In the genomic region with DNA sequence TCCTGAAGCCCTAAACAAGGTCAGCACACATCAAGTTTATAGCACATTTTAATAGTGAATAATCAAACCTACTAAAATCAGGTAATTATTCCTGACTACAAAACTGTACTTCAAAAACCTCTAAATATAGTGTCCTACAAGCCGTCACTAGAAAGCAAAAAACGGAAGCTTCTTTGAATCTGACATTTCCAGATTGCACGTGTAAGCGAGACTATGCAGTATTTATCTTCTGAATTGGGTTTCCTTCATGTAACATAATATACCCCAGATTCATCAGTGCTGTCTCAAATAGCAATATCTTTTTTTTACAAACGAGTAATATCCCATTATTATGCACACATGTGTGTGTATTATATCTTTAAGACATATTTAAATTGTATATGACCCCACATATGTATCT, we compare ENCODE assay signal across 17 mouse cellular contexts.
"Had no signal": no experiment of that assay in that cellular context is flagged by ENCODE, and none has a peak within 500 bp of the region (broad histone marks: within the 10 kb centered on the region; RNA-seq: fewer than 3 reads in every experiment).

No protein-coding gene starts in this region.

- H3K9ac ChIP-seq: neural tube, embryonic 12.5 days; neural tube, embryonic 13.5 days; neural tube, embryonic 15.5 days; stomach, embryonic 15.5 days had no signal

- H3K9me3 ChIP-seq: neural tube, embryonic 12.5 days; neural tube, embryonic 13.5 days; neural tube, embryonic 15.5 days; stomach, embryonic 15.5 days had no signal

- H3K27ac ChIP-seq: neural tube, embryonic 12.5 days; neural tube, embryonic 13.5 days; neural tube, embryonic 15.5 days; stomach, embryonic 15.5 days; stomach, postnatal 0 days had no signal

- H3K4me3 ChIP-seq: neural tube, embryonic 12.5 days; neural tube, embryonic 13.5 days; neural tube, embryonic 15.5 days; stomach, embryonic 15.5 days had no signal

- H3K27me3 ChIP-seq: neural tube, embryonic 12.5 days; neural tube, embryonic 13.5 days; neural tube, embryonic 15.5 days; stomach, embryonic 15.5 days had no signal

- DNase-seq: retina, postnatal 1 day; right cerebral cortex, adult 18-20 months; right cerebral cortex, postnatal 14 days; right cerebral cortex, postnatal 25 days; right cerebral cortex, postnatal 4 days; spleen, adult 18-20 months; thymus, adult 18-20 months; thymus, adult 2 months; thymus, postnatal 14 days; thymus, postnatal 25 days; thymus, postnatal 36 days; thymus, postnatal 4 days had no signal

- H3K4me1 ChIP-seq: neural tube, embryonic 12.5 days; neural tube, embryonic 13.5 days; neural tube, embryonic 15.5 days; stomach, embryonic 15.5 days had no signal

- H3K36me3 ChIP-seq: neural tube, embryonic 12.5 days; neural tube, embryonic 13.5 days; neural tube, embryonic 15.5 days; stomach, embryonic 15.5 days had no signal
